Mouse (Mus musculus): ENCODE measurements around the gene Nr4a3.

DNA sequence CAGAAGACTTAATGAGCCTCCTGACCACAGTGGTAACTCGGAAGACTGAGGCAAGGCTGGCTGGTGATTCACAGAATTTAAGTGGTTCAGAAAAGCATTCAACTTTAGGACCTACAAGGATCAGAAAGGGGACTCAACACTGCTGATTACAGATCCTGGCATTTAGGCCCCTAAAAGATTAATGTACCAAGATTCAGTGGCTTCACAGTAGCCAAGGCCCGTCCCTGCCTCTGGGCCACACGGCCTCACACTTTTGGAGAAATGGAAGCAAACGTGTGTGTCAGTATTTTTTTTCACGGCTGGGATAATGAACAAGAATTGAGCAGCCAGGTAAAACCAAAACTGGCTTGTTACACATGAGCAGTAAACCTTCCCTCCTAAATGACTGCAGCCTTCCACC lies 6.1 kb upstream of the Nr4a3 start:
- no peak for TF ChIP-seq CTCF (IDR thresholded peaks at IDR 0.05; ENCODE audit: low read depth)
- no peak for TF ChIP-seq EP300 (optimal IDR thresholded peaks at IDR 0.05)
